Mouse (Mus musculus) neural tube, embryonic 14.5 days (tissue): Measurements from ENCODE around the gene Aco2. TPM values are rescaled to one million over a fixed set of nuclear protein-coding genes. Genes with fewer than 3 reads are reported as not detected.

Experiments
- ATAC-seq: fragments of 200-750 bp; cut with Nextera tagmentation; 2 replicates; pipeline ENCODE4 v1.8.0; 2017; ENCODE audit warnings: low read depth, mild to moderate bottlenecking, moderate TSS enrichment, moderate library complexity
- H3K27ac ChIP-seq: fragments of 300-500 bp; sonication (generic); 2 replicates; pipeline ENCODE4 v1.5.1; 2014; ENCODE audit warnings: low read depth, mild to moderate bottlenecking, control low read depth, low read length, moderate library complexity, mixed read lengths
- H3K27me3 ChIP-seq: fragments of 300-500 bp; sonication (generic); 2 replicates; pipeline ENCODE4 v1.6.1; 2014; ENCODE audit warnings: low read length; ENCODE audit not compliant: control insufficient read depth, insufficient read depth
- H3K36me3 ChIP-seq: fragments of 300-500 bp; sonication (generic); 2 replicates; pipeline ENCODE4 v1.6.1; 2014; ENCODE audit warnings: low read length, mixed read lengths; ENCODE audit not compliant: control insufficient read depth, insufficient read depth
- H3K4me1 ChIP-seq: fragments of 300-500 bp; sonication (generic); 2 replicates; pipeline ENCODE4 v1.6.1; 2014; ENCODE audit warnings: low read length; ENCODE audit not compliant: control insufficient read depth, insufficient read depth
- H3K4me2 ChIP-seq: fragments of 300-500 bp; sonication (generic); 2 replicates; pipeline ENCODE4 v1.6.1; 2014; ENCODE audit warnings: mild to moderate bottlenecking, low read depth, low read length, control low read depth
- H3K4me3 ChIP-seq: fragments of 300-500 bp; sonication (generic); 2 replicates; pipeline ENCODE4 v1.5.1; 2014; ENCODE audit warnings: low read depth, low read length, control low read depth, mixed read lengths
- H3K9ac ChIP-seq: fragments of 300-500 bp; sonication (generic); replicated peaks from 2 replicates; pipeline ENCODE4 v1.6.1; 2014; ENCODE audit warnings: low read depth, mild to moderate bottlenecking, control low read depth, low read length, mixed read lengths
- H3K9me3 ChIP-seq: fragments of 300-500 bp; sonication (generic); 2 replicates; pipeline ENCODE4 v1.6.1; 2016; ENCODE audit warnings: low read length; ENCODE audit not compliant: control insufficient read depth
- WGBS: fragments of 180-500 bp; shearing (Covaris S2); extraction: QIAGEN DNeasy Blood & Tissue Kit; methylation state at CpG from one replicate; pipeline ENCODE4 v1.1.7; 2014; 5-methylcytosine and 5-hydroxymethylcytosine counted together
- polyA plus RNA-seq: library from polyadenylated mRNA; unstranded; fragments of >200 nt; fragmentation: Nextera tagmentation; extraction: Ambion mirVana; gene quantifications from 2 replicates; pipeline ENCODE4 v1.2.1, GENCODE M21; 2014

Gene Aco2
- polyA plus RNA-seq, 1 experiment from 2014 or later: 281 TPM

DNA sequence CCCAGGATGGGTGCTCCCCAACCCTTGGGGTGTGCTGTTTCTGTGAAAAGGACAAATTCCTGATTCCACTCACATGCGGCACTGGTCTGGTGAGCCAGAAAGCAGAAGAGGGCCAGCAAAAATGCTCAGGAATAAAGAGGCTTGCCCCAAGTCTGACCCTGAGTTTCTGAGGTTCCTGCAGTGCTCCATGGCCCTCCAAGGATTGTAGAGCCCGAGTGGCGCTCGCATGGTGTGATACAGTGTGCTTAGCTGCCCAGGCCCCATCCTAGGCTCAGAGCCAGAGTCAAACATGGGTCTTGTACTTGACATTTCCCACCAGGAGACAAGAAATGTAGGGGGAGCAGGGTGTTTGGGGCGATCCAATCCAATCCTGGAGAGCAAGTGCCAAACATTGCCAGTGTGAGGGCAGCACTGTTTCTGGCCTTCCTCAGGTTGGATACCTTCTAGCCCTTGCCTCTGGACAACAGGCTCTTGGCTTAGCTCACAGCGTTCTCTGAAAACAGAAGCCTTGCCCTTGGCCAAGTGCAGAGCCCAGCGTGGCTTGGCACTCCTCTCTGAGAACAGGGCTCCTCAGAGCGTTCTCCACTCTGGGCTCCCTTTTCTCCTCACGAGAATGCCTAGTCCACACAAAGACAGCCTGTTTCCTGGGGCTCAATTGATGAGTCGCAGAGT is 48.6 kb downstream of the Aco2 start:
- H3K27ac ChIP-seq: peak overlapping the region; percentile 17
- H3K4me3 ChIP-seq: no peak overlapping the region
- H3K9ac ChIP-seq: no peak overlapping the region
- H3K27me3 ChIP-seq: no peaks in the 10 kb centered on the region
- H3K36me3 ChIP-seq: peaks cover 8% of the 10 kb centered on the region; the same call in 1 of the 2 replicates
- H3K4me2 ChIP-seq: no peak overlapping the region
- no peak for ATAC-seq
- no peaks in the 10 kb centered on the region for H3K9me3 ChIP-seq
- WGBS: 77% methylated on average over 10 of the region's 10 CpGs
- peaks cover 9% of the 10 kb centered on the region for H3K4me1 ChIP-seq

DNA sequence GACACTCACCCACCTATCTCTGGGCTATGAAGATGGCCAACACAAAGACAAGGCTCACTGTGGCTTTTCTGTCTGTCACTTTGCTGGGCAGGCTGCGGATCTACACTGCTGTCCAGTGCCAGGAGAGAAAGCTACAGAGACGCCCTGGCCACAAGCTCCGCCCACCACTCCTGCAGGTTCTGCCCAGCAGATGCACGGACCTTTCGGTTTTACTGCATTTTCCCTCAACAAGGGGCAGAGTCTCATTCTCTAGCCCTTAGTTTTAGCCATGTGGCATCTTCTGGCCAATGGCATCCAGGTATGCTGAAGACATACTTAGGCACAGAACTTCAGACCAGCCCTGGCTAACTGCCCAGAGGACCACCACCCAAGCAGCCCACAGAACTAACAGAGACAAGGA is 49.1 kb downstream of the Aco2 start:
- Histone ChIP-seq H3K9ac (no peak overlapping the region), H3K4me3 (no peak overlapping the region), H3K9me3 (no peaks in the 10 kb centered on the region), H3K27ac (peak overlapping the region; percentile 17; the same call in 1 of the 2 replicates), H3K36me3 (peaks cover 7% of the 10 kb centered on the region; the same call in 1 of the 2 replicates), H3K4me2 (no peak overlapping the region), H3K27me3 (no peaks in the 10 kb centered on the region), H3K4me1 (peaks cover 9% of the 10 kb centered on the region)
- WGBS: 62% methylated on average over 5 of the region's 5 CpGs
- no peak for ATAC-seq

DNA sequence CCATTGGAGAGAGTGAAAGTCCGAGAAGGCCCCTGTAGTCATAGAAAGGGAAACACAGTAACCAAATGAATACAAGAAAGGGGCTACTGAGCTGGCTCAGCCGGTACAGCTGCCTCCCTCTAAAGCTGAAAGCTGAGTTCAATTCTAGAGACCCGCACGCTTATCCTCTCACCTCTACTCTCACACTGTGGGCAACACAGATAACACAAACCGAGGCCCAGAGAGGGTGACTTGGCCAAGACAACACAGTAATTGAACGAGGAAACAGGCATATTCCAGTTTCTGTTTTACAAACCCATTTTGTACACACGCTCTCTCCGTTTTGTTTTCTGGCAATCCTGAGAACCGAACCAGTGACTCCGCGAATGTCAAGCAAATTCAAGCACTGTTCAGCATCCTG is 52.8 kb downstream of the Aco2 start:
- 84% methylated on average over 11 of the region's 11 CpGs for WGBS
- no peak for ATAC-seq
- H3K9me3 ChIP-seq: no peaks in the 10 kb centered on the region
- no peak overlapping the region for H3K27ac ChIP-seq
- peaks cover 12% of the 10 kb centered on the region for H3K4me1 ChIP-seq
- H3K4me2 ChIP-seq: peak overlapping the region; percentile 93
- no peaks in the 10 kb centered on the region for H3K36me3 ChIP-seq
- H3K27me3 ChIP-seq: no peaks in the 10 kb centered on the region
- H3K9ac ChIP-seq: no peak overlapping the region
- H3K4me3 ChIP-seq: peak overlapping the region; percentile 57

DNA sequence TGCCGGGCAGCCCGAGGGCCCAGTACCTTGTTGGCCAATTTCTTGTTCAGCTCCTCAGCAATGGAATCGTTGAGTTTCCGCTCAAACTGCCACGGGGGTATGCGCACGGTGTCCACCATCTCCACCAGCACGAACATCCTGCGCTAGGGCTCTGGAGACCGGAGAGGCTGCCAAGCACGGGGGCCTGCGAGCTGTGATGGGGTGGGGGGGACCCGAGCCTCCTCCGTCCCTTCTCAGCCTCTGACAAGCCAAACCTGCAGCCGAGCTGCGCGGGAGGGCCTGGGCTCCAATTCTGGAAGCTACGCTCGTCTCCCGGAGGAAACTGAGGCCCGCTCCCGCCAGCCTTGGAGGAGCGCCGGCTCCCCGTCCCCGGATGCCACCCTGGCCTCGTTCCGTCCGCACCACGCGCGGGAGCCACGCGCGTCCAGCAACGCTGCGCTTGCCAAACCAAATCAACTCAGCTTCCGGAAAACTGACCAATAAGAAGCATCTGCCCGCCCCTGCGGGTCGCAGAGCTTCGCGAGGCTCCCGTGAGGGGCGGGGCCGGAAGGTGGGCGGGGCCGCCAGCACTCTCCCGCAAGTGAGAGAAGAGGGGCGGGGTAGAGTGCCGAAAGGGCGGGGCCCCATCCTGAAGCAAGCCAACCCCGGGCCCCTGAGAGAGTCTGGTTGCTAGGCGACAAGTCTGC is 53.8 kb downstream of the Aco2 start, which contains the start of gene Polr3h:
Polr3h (minus strand) TSS at position 481 of the 686 bp plus-strand sequence.
- Histone ChIP-seq H3K9me3 (no peaks in the 10 kb centered on the region), H3K27ac (peak within 1 kb of the TSS; percentile 81), H3K4me1 (peaks cover 12% of the 10 kb centered on the region), H3K36me3 (no peaks in the 10 kb centered on the region), H3K27me3 (no peaks in the 10 kb centered on the region), H3K9ac (peak within 1 kb of the TSS; percentile 53), H3K4me3 (peak within 1 kb of the TSS; percentile 57), H3K4me2 (peak within 1 kb of the TSS; percentile 93)
- WGBS: under 1% methylated on average over 51 of the region's 54 CpGs
- peak; percentile 94 for ATAC-seq

DNA sequence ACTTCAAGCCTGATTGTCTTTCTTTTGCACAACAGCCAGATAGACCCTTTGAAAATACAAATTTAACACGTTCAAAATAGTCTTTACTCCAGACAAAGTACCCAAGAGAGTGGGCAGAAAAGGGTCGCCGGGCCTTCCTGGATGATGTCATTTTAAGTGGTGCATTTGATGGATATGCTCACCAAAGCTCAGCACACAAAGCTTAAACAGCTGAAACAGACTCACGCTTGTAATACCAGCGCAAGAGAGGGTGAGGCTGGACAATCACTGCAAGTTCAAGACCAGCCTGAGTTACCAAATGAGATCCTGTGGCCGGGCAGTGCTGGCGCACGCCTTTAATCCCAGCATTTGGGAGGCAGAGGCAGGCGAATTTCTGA is 54.3 kb downstream of the Aco2 start:
- Histone ChIP-seq H3K9ac (no peak overlapping the region), H3K27ac (peak overlapping the region; percentile 81), H3K9me3 (no peaks in the 10 kb centered on the region), H3K36me3 (no peaks in the 10 kb centered on the region), H3K4me3 (peak overlapping the region; percentile 57), H3K4me1 (peaks cover 12% of the 10 kb centered on the region), H3K4me2 (peak overlapping the region; percentile 93), H3K27me3 (no peaks in the 10 kb centered on the region)
- 26% methylated on average over 9 of the region's 9 CpGs for WGBS
- peak; percentile 48 for ATAC-seq

DNA sequence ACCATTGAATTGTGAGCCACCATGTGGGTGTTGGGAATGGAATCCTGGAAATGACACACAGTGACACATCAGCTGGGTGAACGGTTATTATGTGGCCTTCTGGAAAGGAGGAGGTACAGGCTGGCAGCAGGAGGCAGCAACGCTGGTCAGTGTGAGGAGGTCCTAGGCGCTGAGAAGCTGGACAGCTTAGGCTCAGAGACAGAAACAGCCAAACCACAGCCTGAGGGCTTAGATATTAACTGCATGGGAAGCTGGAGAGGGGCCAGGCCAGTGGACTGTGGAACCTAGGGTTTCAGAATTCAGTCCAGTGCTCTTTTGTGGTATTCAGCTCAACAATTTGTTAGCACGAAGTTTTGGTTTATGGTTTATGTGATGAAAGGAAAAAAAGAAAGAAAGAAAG is 55.6 kb downstream of the Aco2 start:
- ATAC-seq: no peak
- Histone ChIP-seq H3K27me3 (no peaks in the 10 kb centered on the region), H3K4me2 (no peak overlapping the region), H3K36me3 (no peaks in the 10 kb centered on the region), H3K4me3 (no peak overlapping the region), H3K9me3 (no peaks in the 10 kb centered on the region), H3K4me1 (peaks cover 12% of the 10 kb centered on the region), H3K27ac (peak overlapping the region; percentile 81; the same call in 1 of the 2 replicates), H3K9ac (no peak overlapping the region)
- 47% methylated on average over 4 of the region's 4 CpGs for WGBS

GRCm38 (mm10) chr15:81928277-81928676 is 56.2 kb downstream of the Aco2 start:
- H3K4me1 ChIP-seq: peaks cover 11% of the 10 kb centered on the region
- H3K4me2 ChIP-seq: no peak overlapping the region
- no peak overlapping the region for H3K4me3 ChIP-seq
- WGBS: 26% methylated on average over 11 of the region's 11 CpGs
- ATAC-seq: no peak
- H3K9me3 ChIP-seq: no peaks in the 10 kb centered on the region
- H3K27me3 ChIP-seq: no peaks in the 10 kb centered on the region
- H3K9ac ChIP-seq: no peak overlapping the region
- H3K36me3 ChIP-seq: no peaks in the 10 kb centered on the region
- H3K27ac ChIP-seq: peak overlapping the region; percentile 81; the same call in 1 of the 2 replicates

GRCm38 (mm10) chr15:81932951-81933470 is 60.9 kb downstream of the Aco2 start:
- Histone ChIP-seq H3K9me3 (no peaks in the 10 kb centered on the region), H3K4me2 (no peak overlapping the region), H3K27ac (no peak overlapping the region), H3K27me3 (no peaks in the 10 kb centered on the region), H3K4me3 (no peak overlapping the region), H3K9ac (peak overlapping the region; percentile 17; the same call in 1 of the 2 replicates), H3K36me3 (no peaks in the 10 kb centered on the region), H3K4me1 (peaks cover 12% of the 10 kb centered on the region)
- ATAC-seq: no peak
- 29% methylated on average over 12 of the region's 12 CpGs for WGBS

GRCm38 (mm10) chr15:81933986-81934385 is 61.9 kb downstream of the Aco2 start:
- Histone ChIP-seq H3K27ac (no peak overlapping the region), H3K4me2 (no peak overlapping the region), H3K36me3 (no peaks in the 10 kb centered on the region), H3K4me3 (no peak overlapping the region), H3K9ac (no peak overlapping the region), H3K27me3 (no peaks in the 10 kb centered on the region), H3K9me3 (no peaks in the 10 kb centered on the region), H3K4me1 (peaks cover 21% of the 10 kb centered on the region)
- no peak for ATAC-seq
- 72% methylated on average over 1 of the region's 1 CpGs for WGBS
